ENCODE assay signal across 22 mouse cellular contexts in the genomic region with DNA sequence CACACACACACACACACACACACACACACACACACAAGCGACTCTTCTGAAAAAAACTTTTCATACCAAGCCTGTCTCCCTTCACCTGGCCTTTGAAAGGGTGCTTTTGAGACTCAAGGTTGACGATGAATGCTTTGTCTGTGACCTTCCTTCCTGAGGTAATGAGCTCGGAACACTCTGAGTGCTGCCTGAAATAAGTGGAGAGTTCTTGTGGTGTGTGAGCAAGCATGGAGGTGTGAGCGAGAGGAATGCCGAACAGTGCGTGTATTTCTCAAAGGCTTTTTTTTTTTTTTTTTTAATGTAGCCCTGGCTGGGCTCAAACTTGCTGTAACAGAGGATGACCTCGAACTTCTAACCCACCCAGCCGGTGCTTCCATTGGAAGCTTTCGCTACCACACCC.
"Had no signal": no experiment of that assay in that cellular context is flagged by ENCODE, and none has a peak within 500 bp of the region (broad histone marks: within the 10 kb centered on the region; RNA-seq: fewer than 3 reads in every experiment).

No protein-coding gene starts in this region.

- H3K4me2 ChIP-seq: heart, embryonic 11.5 days; heart, embryonic 13.5 days; heart, embryonic 15.5 days; hindbrain, embryonic 13.5 days; intestine, embryonic 15.5 days; limb, embryonic 12.5 days had no signal

- H3K9ac ChIP-seq: heart, embryonic 13.5 days; heart, embryonic 15.5 days; hindbrain, embryonic 13.5 days; intestine, embryonic 15.5 days; limb, embryonic 12.5 days had no signal

- H3K9me3 ChIP-seq: heart, embryonic 13.5 days; heart, embryonic 15.5 days; hindbrain, embryonic 13.5 days; intestine, embryonic 15.5 days; limb, embryonic 10.5 days; limb, embryonic 12.5 days had no signal

- H3K27ac ChIP-seq: heart, adult 2 months; heart, embryonic 13.5 days; heart, embryonic 15.5 days; hindbrain, embryonic 13.5 days; intestine, embryonic 15.5 days; layer of hippocampus, adult 2 months; left cerebral cortex, adult 2 months; limb, embryonic 12.5 days had no signal

- H3K4me1 ChIP-seq: intestine, embryonic 15.5 days had no signal

- DNase-seq: gastrocnemius, postnatal 14 days; gastrocnemius, postnatal 36 days; heart, adult 11 months; heart, adult 2 months; heart, postnatal 14 days; heart, postnatal 36 days; kidney, adult 18-20 months; kidney, adult 8-10 months; kidney, postnatal 25 days; liver had no signal

- H3K4me3 ChIP-seq: heart, adult 2 months; heart, embryonic 13.5 days; heart, embryonic 15.5 days; hindbrain, embryonic 13.5 days; intestine, embryonic 15.5 days; layer of hippocampus, adult 2 months; left cerebral cortex, adult 2 months; limb, embryonic 10.5 days; limb, embryonic 12.5 days had no signal

- ATAC-seq: hindbrain, embryonic 16.5 days; inflammation-experienced regulatory T-cells, adult 6 months; intestine, embryonic 15.5 days; intestine, postnatal 0 days had no signal

- H3K27me3 ChIP-seq: heart, embryonic 13.5 days; heart, embryonic 15.5 days; hindbrain, embryonic 13.5 days; intestine, embryonic 15.5 days; limb, embryonic 12.5 days had no signal

- H3K36me3 ChIP-seq: heart, embryonic 13.5 days; heart, embryonic 15.5 days; hindbrain, embryonic 13.5 days; intestine, embryonic 15.5 days; limb, embryonic 10.5 days; limb, embryonic 12.5 days had no signal
